Mouse (Mus musculus) adrenal gland (tissue): ENCODE measurements around the gene Gm7849.
"Not testable (repeated sequence)": the region's sequence is repeated elsewhere in the genome, so short reads cannot be mapped to it uniquely, and the experiment has no call there.

Source experiments
- intact Hi-C: fragments of 180-260 bp; cut with DNase I; formaldehyde crosslinking; loops from one replicate; pipeline ENCODE4 v1.15.1; 2025
- long read RNA-seq, 2 experiments: library from polyadenylated mRNA; unstranded; transcript quantifications; one replicate each; pipeline ENCODE4 v2.0.0; 2020; ENCODE audit warnings: borderline replicate concordance in 1 of 2; ENCODE audit not compliant: insufficient replicate concordance in 1 of 2

Gene Gm7849
- long read RNA-seq, experiment 1, result 0 reads
- long read RNA-seq, experiment 2, result 0 reads

DNA sequence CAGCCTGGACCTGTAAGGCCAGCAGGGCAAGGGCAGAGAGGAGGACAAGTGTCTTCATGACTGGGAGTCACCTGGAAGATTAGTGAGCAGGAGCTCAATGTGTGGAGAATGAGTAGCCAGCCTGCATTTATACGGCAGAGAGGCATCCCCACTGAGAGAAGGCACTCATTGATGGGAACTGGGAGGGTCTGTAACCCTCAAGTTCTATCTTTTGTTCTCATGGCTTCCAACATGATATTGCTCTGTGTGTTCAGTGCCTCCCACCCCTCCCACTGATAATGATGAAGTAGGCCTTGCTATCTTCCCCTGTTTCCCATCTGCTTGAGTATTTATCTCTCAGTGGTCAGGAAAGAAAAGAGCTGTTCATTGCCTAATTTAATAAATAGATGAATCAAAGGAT is at the start of gene Gm7849:
Gene Gm7849, minus strand, starts transcription at position 101 of the 400 bp plus-strand sequence.
- intact Hi-C loops, result not testable (repeated sequence)

DNA sequence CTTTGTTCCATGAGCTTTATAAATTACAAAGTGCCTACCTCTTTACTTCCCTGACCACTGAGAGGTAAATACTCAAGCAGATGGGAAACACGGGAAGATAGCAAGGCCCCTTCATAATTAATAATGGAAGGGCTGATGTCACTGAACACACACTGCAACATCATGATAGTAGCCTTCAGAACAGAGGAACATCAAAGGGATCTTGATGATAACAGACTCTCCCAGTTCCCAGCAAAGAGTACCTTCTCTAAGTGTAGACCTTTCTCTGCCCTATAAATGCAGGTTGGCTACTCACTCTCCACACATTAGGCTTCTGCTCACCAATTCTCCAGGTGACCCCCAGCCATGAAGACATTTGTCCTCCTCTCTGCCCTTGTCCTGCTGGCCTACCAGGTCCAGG is 29.2 kb downstream of the Gm7849 start, which contains the start of gene Defa36:
Gene Defa36, plus strand, starts transcription at position 301 of the 400 bp plus-strand sequence.
- intact Hi-C loops, result not testable (repeated sequence)
